Mouse (Mus musculus): ENCODE data around the gene Hist2h4. TPM values are rescaled to one million over a fixed set of nuclear protein-coding genes. Genes with fewer than 3 reads are reported as not detected.

The Hist2h4 gene
- polyA plus RNA-seq, 1 experiment from 2014 or later = 14.2 TPM

- Histone ChIP-seq H3K9me3 (ENCODE audit: control insufficient read depth, low read length) (no peaks in the 10 kb centered on the region), H3K36me3 (ENCODE audit: control insufficient read depth, insufficient read depth, low read length) (no peaks in the 10 kb centered on the region), H3K9ac (ENCODE audit: low read length) (peak overlapping the region; percentile 89), H3K27me3 (replicated peaks; ENCODE audit: control insufficient read depth, insufficient read depth, low read length) (no peaks in the 10 kb centered on the region), H3K4me1 (replicated peaks; ENCODE audit: control insufficient read depth, insufficient read depth, low read length) (peaks cover 11% of the 10 kb centered on the region), H3K4me3 (ENCODE audit: low read depth, low read length) (peak overlapping the region; percentile 55), H3K27ac (ENCODE audit: low read depth) (peak overlapping the region; percentile 86; the same call in 1 of the 2 replicates), H3K4me2 (ENCODE audit: low read length) (peak overlapping the region; percentile 58)
- no peak for ATAC-seq (replicated peaks; ENCODE audit: low FRiP score, low TSS enrichment, low read depth)
- peak; percentile 58 for DNase-seq (ENCODE audit: low spot score)
- 73% methylated on average over 4 of the region's 4 CpGs for WGBS
Measured at GRCm38 (mm10) chr3:96236834-96237334, 26.2 kb downstream of the Hist2h4 start.

- H3K9me3 ChIP-seq (ENCODE audit: control insufficient read depth, low read length) = no peaks in the 10 kb centered on the region
- no peak overlapping the region for H3K9ac ChIP-seq (ENCODE audit: low read length)
- no peak overlapping the region for H3K4me2 ChIP-seq (ENCODE audit: low read length)
- H3K27ac ChIP-seq (ENCODE audit: low read depth) = no peak overlapping the region
- ATAC-seq (replicated peaks; ENCODE audit: low FRiP score, low TSS enrichment, low read depth) (no peak), DNase-seq (ENCODE audit: low spot score) (no peak)
- no peak overlapping the region for H3K4me3 ChIP-seq (ENCODE audit: low read depth, low read length)
- 49% methylated on average over 3 of the region's 3 CpGs for WGBS
- H3K27me3 ChIP-seq (replicated peaks; ENCODE audit: control insufficient read depth, insufficient read depth, low read length) = no peaks in the 10 kb centered on the region
- no peaks in the 10 kb centered on the region for H3K36me3 ChIP-seq (ENCODE audit: control insufficient read depth, insufficient read depth, low read length)
- H3K4me1 ChIP-seq (replicated peaks; ENCODE audit: control insufficient read depth, insufficient read depth, low read length) = peaks cover 10% of the 10 kb centered on the region
Measured at GRCm38 (mm10) chr3:96235836-96236235, 27.3 kb downstream of the Hist2h4 start.

- DNase-seq (ENCODE audit: low spot score) (no peak), ATAC-seq (replicated peaks; ENCODE audit: low FRiP score, low TSS enrichment, low read depth) (no peak)
- Histone ChIP-seq H3K4me2 (ENCODE audit: low read length) (no peak overlapping the region), H3K36me3 (ENCODE audit: control insufficient read depth, insufficient read depth, low read length) (no peaks in the 10 kb centered on the region), H3K27me3 (replicated peaks; ENCODE audit: control insufficient read depth, insufficient read depth, low read length) (no peaks in the 10 kb centered on the region), H3K27ac (ENCODE audit: low read depth) (no peak overlapping the region), H3K9me3 (ENCODE audit: control insufficient read depth, low read length) (no peaks in the 10 kb centered on the region), H3K4me1 (replicated peaks; ENCODE audit: control insufficient read depth, insufficient read depth, low read length) (peaks cover 7% of the 10 kb centered on the region; the same call in 1 of the 2 replicates), H3K4me3 (ENCODE audit: low read depth, low read length) (no peak overlapping the region), H3K9ac (ENCODE audit: low read length) (no peak overlapping the region)
- WGBS = 81% methylated on average over 2 of the region's 2 CpGs
Measured at GRCm38 (mm10) chr3:96234914-96235313, 28.2 kb downstream of the Hist2h4 start.

GRCm38 (mm10) chr3:96231758-96232120 is 31.4 kb downstream of the Hist2h4 start:
- no peaks in the 10 kb centered on the region for H3K27me3 ChIP-seq (replicated peaks; ENCODE audit: control insufficient read depth, insufficient read depth, low read length)
- H3K9ac ChIP-seq (ENCODE audit: low read length) = no peak overlapping the region
- H3K27ac ChIP-seq (ENCODE audit: low read depth) = no peak overlapping the region
- no peak overlapping the region for H3K4me2 ChIP-seq (ENCODE audit: low read length)
- no peaks in the 10 kb centered on the region for H3K4me1 ChIP-seq (replicated peaks; ENCODE audit: control insufficient read depth, insufficient read depth, low read length)
- no peaks in the 10 kb centered on the region for H3K9me3 ChIP-seq (ENCODE audit: control insufficient read depth, low read length)
- no peaks in the 10 kb centered on the region for H3K36me3 ChIP-seq (ENCODE audit: control insufficient read depth, insufficient read depth, low read length)
- 60% methylated on average over 2 of the region's 2 CpGs for WGBS
- H3K4me3 ChIP-seq (ENCODE audit: low read depth, low read length) = no peak overlapping the region
- no peak for ATAC-seq (replicated peaks; ENCODE audit: low FRiP score, low TSS enrichment, low read depth)
- DNase-seq (ENCODE audit: low spot score) = no peak

GRCm38 (mm10) chr3:96230910-96231757 is 32.0 kb downstream of the Hist2h4 start:
- no peak overlapping the region for H3K4me3 ChIP-seq (ENCODE audit: low read depth, low read length)
- no peaks in the 10 kb centered on the region for H3K9me3 ChIP-seq (ENCODE audit: control insufficient read depth, low read length)
- WGBS = 71% methylated on average over 4 of the region's 4 CpGs
- no peak for ATAC-seq (replicated peaks; ENCODE audit: low FRiP score, low TSS enrichment, low read depth)
- no peak overlapping the region for H3K9ac ChIP-seq (ENCODE audit: low read length)
- no peak overlapping the region for H3K4me2 ChIP-seq (ENCODE audit: low read length)
- H3K27me3 ChIP-seq (replicated peaks; ENCODE audit: control insufficient read depth, insufficient read depth, low read length) = no peaks in the 10 kb centered on the region
- H3K27ac ChIP-seq (ENCODE audit: low read depth) = no peak overlapping the region
- no peak for DNase-seq (ENCODE audit: low spot score)
- H3K36me3 ChIP-seq (ENCODE audit: control insufficient read depth, insufficient read depth, low read length) = no peaks in the 10 kb centered on the region
- H3K4me1 ChIP-seq (replicated peaks; ENCODE audit: control insufficient read depth, insufficient read depth, low read length) = no peaks in the 10 kb centered on the region

GRCm38 (mm10) chr3:96230404-96230803 is 32.7 kb downstream of the Hist2h4 start:
- WGBS = 87% methylated on average over 2 of the region's 2 CpGs
- DNase-seq (ENCODE audit: low spot score) = no peak
- no peaks in the 10 kb centered on the region for H3K4me1 ChIP-seq (replicated peaks; ENCODE audit: control insufficient read depth, insufficient read depth, low read length)

GRCm38 (mm10) chr3:96228828-96229227 is 34.3 kb downstream of the Hist2h4 start:
- Histone ChIP-seq H3K4me1 (replicated peaks; ENCODE audit: control insufficient read depth, insufficient read depth, low read length) (no peaks in the 10 kb centered on the region), H3K9me3 (ENCODE audit: control insufficient read depth, low read length) (no peaks in the 10 kb centered on the region), H3K9ac (ENCODE audit: low read length) (no peak overlapping the region), H3K4me3 (ENCODE audit: low read depth, low read length) (no peak overlapping the region), H3K4me2 (ENCODE audit: low read length) (no peak overlapping the region), H3K27me3 (replicated peaks; ENCODE audit: control insufficient read depth, insufficient read depth, low read length) (no peaks in the 10 kb centered on the region), H3K27ac (ENCODE audit: low read depth) (no peak overlapping the region), H3K36me3 (ENCODE audit: control insufficient read depth, insufficient read depth, low read length) (no peaks in the 10 kb centered on the region)
- ATAC-seq (replicated peaks; ENCODE audit: low FRiP score, low TSS enrichment, low read depth) = no peak
- WGBS = 64% methylated on average over 2 of the region's 2 CpGs
- DNase-seq (ENCODE audit: low spot score) = no peak

More at GRCm38 (mm10) chr3:96230404-96230803, 32.7 kb downstream of the Hist2h4 start:
- no peak overlapping the region for H3K4me2 ChIP-seq (ENCODE audit: low read length)
- no peak overlapping the region for H3K27ac ChIP-seq (ENCODE audit: low read depth)
- H3K27me3 ChIP-seq (replicated peaks; ENCODE audit: control insufficient read depth, insufficient read depth, low read length) = no peaks in the 10 kb centered on the region
- H3K4me3 ChIP-seq (ENCODE audit: low read depth, low read length) = no peak overlapping the region
- ATAC-seq (replicated peaks; ENCODE audit: low FRiP score, low TSS enrichment, low read depth) = no peak
- no peak overlapping the region for H3K9ac ChIP-seq (ENCODE audit: low read length)
- no peaks in the 10 kb centered on the region for H3K9me3 ChIP-seq (ENCODE audit: control insufficient read depth, low read length)
- no peaks in the 10 kb centered on the region for H3K36me3 ChIP-seq (ENCODE audit: control insufficient read depth, insufficient read depth, low read length)

GRCm38 (mm10) chr3:96226695-96227648 is 36.1 kb downstream of the Hist2h4 start:
- no peaks in the 10 kb centered on the region for H3K9me3 ChIP-seq (ENCODE audit: control insufficient read depth, low read length)
- no peaks in the 10 kb centered on the region for H3K36me3 ChIP-seq (ENCODE audit: control insufficient read depth, insufficient read depth, low read length)
- ATAC-seq (replicated peaks; ENCODE audit: low FRiP score, low TSS enrichment, low read depth) = no peak
- no peak overlapping the region for H3K4me3 ChIP-seq (ENCODE audit: low read depth, low read length)
- no peak overlapping the region for H3K9ac ChIP-seq (ENCODE audit: low read length)
- H3K27me3 ChIP-seq (replicated peaks; ENCODE audit: control insufficient read depth, insufficient read depth, low read length) = no peaks in the 10 kb centered on the region
- H3K4me1 ChIP-seq (replicated peaks; ENCODE audit: control insufficient read depth, insufficient read depth, low read length) = 0 out of 2 replicates have a peak, but pooled peaks cover 7% of the 10 kb centered on the region
- DNase-seq (ENCODE audit: low spot score) = no peak
- H3K27ac ChIP-seq (ENCODE audit: low read depth) = no peak overlapping the region
- WGBS = 53% methylated on average over 8 of the region's 8 CpGs
- H3K4me2 ChIP-seq (ENCODE audit: low read length) = no peak overlapping the region

Data from intestine, embryonic 14.5 days (tissue).